Mouse (Mus musculus) neural tube, embryonic 11.5 days (tissue): ENCODE measurements at regions not wholly inside any gene's neighbourhood (a gene's known extent, or its start where the extent isn't known, plus 50 kb on each side); places are given as distances from the start of the nearest gene placed in this dataset.

Experiments used
- ATAC-seq: fragments of 200-750 bp; cut with Nextera tagmentation; 2 replicates; pipeline ENCODE4 v1.8.0; 2017; ENCODE audit warnings: moderate number of reproducible peaks, mild to moderate bottlenecking, moderate TSS enrichment, moderate library complexity; ENCODE audit not compliant: insufficient read depth, low FRiP score, low TSS enrichment
- DNase-seq: peaks from one replicate; pipeline ENCODE4 v3.0.0-alpha.2; 2015; ENCODE audit warnings: low spot score
- H3K27ac ChIP-seq: fragments of 300-500 bp; sonication (generic); 2 replicates; pipeline ENCODE4 v1.5.1; 2014; ENCODE audit warnings: low read depth, mild to moderate bottlenecking, low read length
- H3K27me3 ChIP-seq: fragments of 300-500 bp; sonication (generic); 2 replicates; pipeline ENCODE4 v1.6.1; 2014; ENCODE audit warnings: mild to moderate bottlenecking, low read length, mixed read lengths; ENCODE audit not compliant: control insufficient read depth, insufficient read depth
- H3K36me3 ChIP-seq: fragments of 300-500 bp; sonication (generic); 2 replicates; pipeline ENCODE4 v1.6.1; 2014; ENCODE audit warnings: mild to moderate bottlenecking, low read length, moderate library complexity, mixed read lengths; ENCODE audit not compliant: control insufficient read depth, insufficient read depth
- H3K4me1 ChIP-seq: fragments of 300-500 bp; sonication (generic); 2 replicates; pipeline ENCODE4 v1.6.1; 2014; ENCODE audit warnings: low read length, mixed read lengths; ENCODE audit not compliant: control insufficient read depth, insufficient read depth
- H3K4me2 ChIP-seq: fragments of 300-500 bp; sonication (generic); 2 replicates; pipeline ENCODE4 v1.6.1; 2014; ENCODE audit warnings: low read depth, mild to moderate bottlenecking, moderate library complexity
- H3K4me3 ChIP-seq: fragments of 300-500 bp; sonication (generic); 2 replicates; pipeline ENCODE4 v1.5.1; 2014; ENCODE audit warnings: low read depth, low read length
- H3K9ac ChIP-seq: fragments of 300-500 bp; sonication (generic); 2 replicates; pipeline ENCODE4 v1.6.1; 2014; ENCODE audit warnings: mild to moderate bottlenecking, low read length
- H3K9me3 ChIP-seq: fragments of 300-500 bp; sonication (generic); 2 replicates; pipeline ENCODE4 v1.6.1; 2016; ENCODE audit warnings: low read length; ENCODE audit not compliant: control insufficient read depth
- WGBS: fragments of 180-500 bp; shearing (Covaris S2); extraction: QIAGEN DNeasy Blood & Tissue Kit; methylation state at CpG from one replicate; pipeline ENCODE4 v1.1.7; 2014; 5-methylcytosine and 5-hydroxymethylcytosine counted together

DNA sequence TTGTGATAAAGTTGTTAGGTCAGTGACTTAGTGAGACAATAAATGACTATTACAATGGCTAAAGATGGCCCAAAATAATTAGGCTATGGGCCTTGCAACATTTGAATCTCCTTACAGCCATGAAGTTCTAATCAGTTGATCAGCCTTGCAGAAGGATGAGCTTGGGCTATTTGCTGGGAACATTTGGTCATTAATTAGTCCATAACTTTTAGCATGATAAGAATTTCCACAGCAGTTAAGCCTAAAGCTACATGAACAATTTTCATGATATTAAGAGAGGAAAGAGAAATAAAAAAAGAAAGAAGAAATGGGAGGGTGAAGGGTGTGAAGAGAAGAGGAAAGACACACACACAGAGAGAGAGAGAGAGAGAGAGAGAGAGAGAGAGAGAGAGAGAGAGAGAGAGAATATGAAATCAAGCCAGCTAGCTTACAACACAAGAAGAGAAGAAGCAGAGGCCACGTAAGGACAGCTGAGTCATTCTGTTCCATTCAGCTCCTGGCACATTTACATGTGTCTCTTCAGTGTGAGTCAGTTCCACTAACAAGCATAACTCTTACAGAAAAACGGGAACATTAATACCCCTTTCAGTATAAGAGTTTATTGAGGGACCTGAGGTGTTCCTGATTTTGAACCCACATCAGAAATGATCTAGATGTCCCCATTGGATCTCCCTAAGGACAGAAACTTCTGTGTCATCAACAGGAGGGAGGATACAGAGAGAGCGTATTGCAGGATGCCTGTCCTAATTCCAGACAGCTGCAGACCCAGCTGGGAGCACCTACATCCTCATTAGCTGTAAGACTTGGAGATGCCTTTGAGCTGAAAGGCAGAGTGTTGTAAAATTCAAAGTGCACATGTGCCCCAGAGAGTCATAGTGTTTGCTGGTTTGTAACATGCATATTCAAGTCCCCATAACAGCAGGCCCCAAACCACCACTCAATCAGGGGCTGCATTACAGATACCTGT lies 487.6 kb upstream of the Vstm2a start:
- Histone ChIP-seq H3K4me2 (no peak overlapping the region), H3K4me1 (no peaks in the 10 kb centered on the region), H3K27ac (no peak overlapping the region), H3K27me3 (no peaks in the 10 kb centered on the region), H3K4me3 (no peak overlapping the region), H3K9me3 (no peaks in the 10 kb centered on the region), H3K9ac (no peak overlapping the region), H3K36me3 (no peaks in the 10 kb centered on the region)
- no peak for DNase-seq
- 74% methylated on average over 3 of the region's 3 CpGs for WGBS
- no peak for ATAC-seq
